Mouse (Mus musculus) cortical plate, adult 2 months (tissue): ENCODE measurements at regions not wholly inside any gene's neighbourhood (a gene's known extent, or its start where the extent isn't known, plus 50 kb on each side); places are given as distances from the start of the nearest gene placed in this dataset.

Experiments used
- H3K27ac ChIP-seq: fragments of 200-500 bp; 2 replicates; pipeline ENCODE4 v1.5.1; 2012; ENCODE audit warnings: low read length, control low read depth, inconsistent platforms; ENCODE audit not compliant: insufficient read depth
- H3K4me1 ChIP-seq: fragments of 200-500 bp; 2 replicates; pipeline ENCODE4 v1.6.1; 2011; ENCODE audit warnings: low read length; ENCODE audit not compliant: control insufficient read depth, insufficient read depth
- H3K4me3 ChIP-seq: fragments of 200-500 bp; 2 replicates; pipeline ENCODE4 v1.5.1; 2011; ENCODE audit warnings: mild to moderate bottlenecking, low read length, control low read depth; ENCODE audit not compliant: insufficient read depth
- CTCF ChIP-seq: fragments of 200-500 bp; IDR thresholded peaks from 2 replicates; pipeline ENCODE4 v1.5.1; 2011; ENCODE audit warnings: mild to moderate bottlenecking, control low read depth, low read length; ENCODE audit not compliant: insufficient read depth; ENCODE audit errors: extremely low read depth
- POLR2A ChIP-seq: fragments of 200-500 bp; IDR thresholded peaks from 2 replicates; pipeline ENCODE4 v1.6.1; 2011; ENCODE audit warnings: mild to moderate bottlenecking, low read length, control low read depth; ENCODE audit not compliant: insufficient read depth; ENCODE audit errors: extremely low read depth

DNA sequence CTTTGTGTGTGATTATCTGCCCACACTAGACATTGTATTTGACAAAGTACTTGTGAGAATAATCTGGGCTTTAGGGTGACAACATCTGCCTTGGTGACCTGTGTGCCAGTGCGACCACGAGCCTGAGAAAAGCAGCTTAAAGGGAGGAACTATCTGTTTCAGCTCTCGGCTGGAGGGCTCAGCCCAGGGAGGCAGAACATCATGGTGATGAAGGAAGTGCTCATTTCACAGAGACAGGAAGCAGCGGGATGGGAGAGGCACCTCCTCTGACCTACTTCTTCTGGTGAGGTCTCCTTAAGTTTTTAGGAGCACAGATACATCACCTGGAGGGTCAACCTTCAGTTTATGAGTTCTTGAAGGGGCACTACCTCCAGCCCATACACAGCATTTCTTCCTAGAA is 89.8 kb downstream of the Kif26a start:
- H3K27ac ChIP-seq, result no peak overlapping the region
- TF ChIP-seq POLR2A, result no peak
- no peak for TF ChIP-seq CTCF
- H3K4me3 ChIP-seq, result no peak overlapping the region
- no peaks in the 10 kb centered on the region for H3K4me1 ChIP-seq

GRCm38 (mm10) chr12:112237061-112237490 is 91.1 kb downstream of the Kif26a start:
- Histone ChIP-seq H3K4me1 (no peaks in the 10 kb centered on the region), H3K27ac (no peak overlapping the region), H3K4me3 (no peak overlapping the region)
- TF ChIP-seq POLR2A (no peak), CTCF (no peak)

DNA sequence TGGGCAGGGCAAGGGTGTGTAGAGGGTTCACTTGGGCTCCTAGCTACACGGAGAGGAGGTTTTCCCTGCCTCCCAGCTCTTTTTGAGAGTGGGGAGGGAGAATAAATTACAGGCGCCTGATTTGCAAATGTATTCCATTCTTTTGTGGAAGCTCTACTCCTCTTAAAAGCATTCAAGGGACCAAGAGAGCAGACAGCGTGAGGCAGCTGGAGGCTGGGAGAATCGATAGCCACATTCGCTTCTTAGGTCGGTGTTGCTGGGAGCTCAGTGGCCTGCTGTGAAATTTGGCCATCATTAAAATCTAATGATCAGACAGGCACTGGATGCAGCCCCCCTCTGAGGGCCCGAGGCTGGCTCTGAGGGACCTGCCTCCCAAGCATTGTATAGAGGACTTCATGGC is 92.8 kb downstream of the Kif26a start:
- H3K27ac ChIP-seq, result no peak overlapping the region
- TF ChIP-seq POLR2A (no peak), CTCF (no peak)
- H3K4me3 ChIP-seq, result no peak overlapping the region
- H3K4me1 ChIP-seq, result no peaks in the 10 kb centered on the region

DNA sequence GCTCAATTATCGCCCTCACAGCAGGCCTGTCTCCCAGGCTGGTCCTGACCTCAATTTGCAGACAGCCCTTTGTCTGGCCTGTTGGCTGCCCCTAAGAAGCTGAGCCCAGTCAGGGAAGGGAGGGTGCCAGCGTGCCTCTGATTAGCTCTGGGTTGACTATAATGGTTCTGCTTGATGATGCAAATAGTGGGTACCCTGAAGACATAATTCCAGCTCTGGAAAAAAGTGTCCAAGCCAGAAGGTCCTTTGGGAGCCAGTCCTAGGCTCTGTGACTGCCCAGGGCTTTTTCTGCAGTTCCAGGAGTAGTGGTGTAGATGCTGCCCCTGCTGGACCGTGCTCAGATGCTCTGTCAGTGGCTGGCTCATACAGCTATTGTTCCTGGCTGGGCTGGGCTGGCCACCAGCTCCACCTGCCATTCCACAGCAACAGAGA is 95.7 kb downstream of the Kif26a start:
- no peak for TF ChIP-seq CTCF
- TF ChIP-seq POLR2A, result no peak

DNA sequence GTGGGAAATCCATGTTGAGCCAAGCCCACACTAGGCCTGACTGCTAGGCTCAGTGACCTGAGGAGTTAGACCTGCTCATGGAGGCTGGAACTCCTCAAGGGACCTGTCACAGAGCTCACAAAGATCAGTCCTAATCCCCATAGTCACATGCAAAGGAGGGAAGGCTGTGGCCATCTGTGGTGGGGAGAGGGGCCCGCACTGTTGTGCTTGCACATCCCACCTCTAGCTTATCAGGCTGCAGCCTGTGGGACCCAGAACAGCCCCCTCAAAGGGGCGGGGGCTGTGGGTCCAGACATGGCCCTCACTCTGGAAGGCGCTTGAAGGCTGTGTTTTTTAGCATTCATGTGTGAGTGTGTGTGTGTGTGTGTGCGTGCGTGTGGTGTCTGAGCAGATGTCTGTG is 97.2 kb downstream of the Kif26a start:
- H3K4me3 ChIP-seq, result no peak overlapping the region
- no peak overlapping the region for H3K27ac ChIP-seq
- TF ChIP-seq CTCF (no peak), POLR2A (no peak)

More for the DNA sequence above, 95.7 kb downstream of the Kif26a start:
- no peak overlapping the region for H3K27ac ChIP-seq
- H3K4me1 ChIP-seq, result no peaks in the 10 kb centered on the region
- no peak overlapping the region for H3K4me3 ChIP-seq

DNA sequence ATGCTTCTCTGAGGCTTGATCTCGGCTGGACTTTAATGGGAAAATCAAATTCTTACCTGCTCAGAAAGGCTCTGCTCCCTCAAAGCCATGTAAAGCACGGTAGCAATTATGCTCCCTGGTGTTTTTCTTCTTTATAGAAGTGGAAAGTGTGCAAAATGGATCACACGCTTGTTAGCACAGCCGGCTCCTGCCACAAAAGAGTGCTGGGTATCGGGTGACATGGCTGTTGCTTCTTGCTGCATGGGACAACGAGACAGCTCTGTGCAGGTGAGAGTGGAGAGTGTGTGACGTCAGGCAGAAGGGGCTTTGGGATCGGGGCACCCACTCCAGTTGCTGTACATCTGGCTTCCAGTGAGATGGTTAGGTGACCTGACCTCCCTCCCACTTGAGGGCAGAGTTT is 104.9 kb downstream of the Kif26a start:
- Histone ChIP-seq H3K27ac (no peak overlapping the region), H3K4me3 (no peak overlapping the region), H3K4me1 (no peaks in the 10 kb centered on the region)
- TF ChIP-seq POLR2A, result no peak
- no peak for TF ChIP-seq CTCF

More for the DNA sequence above, 97.2 kb downstream of the Kif26a start:
- H3K4me1 ChIP-seq, result no peaks in the 10 kb centered on the region

GRCm38 (mm10) chr12:112253461-112253860 is 107.5 kb downstream of the Kif26a start:
- H3K27ac ChIP-seq, result no peak overlapping the region
- TF ChIP-seq CTCF (no peak), POLR2A (no peak)
- no peak overlapping the region for H3K4me3 ChIP-seq
- no peaks in the 10 kb centered on the region for H3K4me1 ChIP-seq

- no peaks in the 10 kb centered on the region for H3K4me1 ChIP-seq
- no peak overlapping the region for H3K27ac ChIP-seq
- no peak overlapping the region for H3K4me3 ChIP-seq
- TF ChIP-seq POLR2A (no peak), CTCF (no peak)
Measured at GRCm38 (mm10) chr12:112255223-112255622, 109.2 kb downstream of the Kif26a start.

GRCm38 (mm10) chr12:112257691-112258090 is 111.7 kb downstream of the Kif26a start:
- Histone ChIP-seq H3K27ac (no peak overlapping the region), H3K4me3 (no peak overlapping the region), H3K4me1 (no peaks in the 10 kb centered on the region)
- no peak for TF ChIP-seq POLR2A
- TF ChIP-seq CTCF, result no peak

DNA sequence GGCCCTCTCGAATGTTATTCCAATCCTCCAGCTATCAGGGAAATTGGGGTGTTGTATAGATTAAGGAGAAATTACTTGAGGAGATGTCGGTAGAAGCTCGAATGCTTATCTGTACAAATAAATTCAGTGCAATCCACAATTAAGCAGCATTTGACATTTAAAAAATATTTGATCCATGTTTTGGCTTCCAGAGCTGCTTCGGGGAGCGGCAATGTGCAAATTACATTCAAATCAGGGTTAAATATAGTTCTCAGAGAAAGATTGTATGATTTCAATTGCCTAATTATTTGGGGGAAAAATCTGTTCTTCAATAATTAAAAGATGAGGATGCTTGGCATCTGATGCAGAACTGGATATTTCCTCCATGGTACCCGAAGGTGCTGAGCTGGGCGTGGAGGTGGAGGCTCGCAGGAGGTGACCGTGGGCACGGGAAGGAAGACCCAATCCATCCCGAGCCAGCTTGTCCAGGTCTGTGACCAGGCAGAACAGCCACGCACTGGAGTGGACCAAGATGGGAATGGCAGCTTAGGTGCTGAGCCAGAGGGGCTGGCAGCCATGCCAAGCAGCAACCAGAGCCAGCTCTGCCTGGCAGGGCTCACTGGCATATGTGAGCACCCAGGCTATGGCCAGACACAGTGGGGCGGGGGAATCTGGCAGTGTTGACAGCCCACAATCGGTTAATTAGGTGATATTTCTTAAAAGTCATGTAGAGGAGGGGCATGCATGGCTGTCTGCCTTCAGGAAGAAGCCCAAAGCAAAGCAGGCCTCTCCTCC is 117.5 kb downstream of the Kif26a start:
- no peak overlapping the region for H3K27ac ChIP-seq
- H3K4me1 ChIP-seq, result no peaks in the 10 kb centered on the region
- no peak for TF ChIP-seq POLR2A
- TF ChIP-seq CTCF, result no peak
- H3K4me3 ChIP-seq, result no peak overlapping the region

GRCm38 (mm10) chr12:112264201-112264600 is 118.2 kb downstream of the Kif26a start:
- Histone ChIP-seq H3K4me3 (no peak overlapping the region), H3K27ac (no peak overlapping the region), H3K4me1 (no peaks in the 10 kb centered on the region)
- TF ChIP-seq CTCF (no peak), POLR2A (no peak)
